Mouse (Mus musculus): ENCODE results near the gene Angptl1. TPM values are rescaled to one million over a fixed set of nuclear protein-coding genes. Genes with fewer than 3 reads are reported as not detected.

Angptl1 gene
- polyA plus RNA-seq, 1 experiment from 2014 or later: 2.3 TPM

DNA sequence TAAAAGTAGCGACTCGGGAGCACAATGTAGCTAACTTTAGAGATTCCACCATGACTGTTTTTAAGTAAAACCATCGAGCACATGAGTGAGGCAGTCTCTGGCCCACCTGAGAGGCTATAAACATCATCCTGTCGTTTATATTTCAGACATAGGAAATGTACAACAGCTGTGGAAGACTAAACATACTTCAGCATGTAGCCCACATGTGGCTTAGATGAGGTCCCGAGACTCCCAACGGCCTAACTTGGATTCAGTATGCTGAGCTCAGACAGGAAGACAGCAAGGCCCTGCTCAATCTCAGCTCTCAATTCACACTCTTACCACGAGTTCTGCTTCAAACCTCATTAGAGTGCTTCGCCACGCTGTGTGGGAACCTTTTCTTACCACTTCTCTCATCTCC, 14.0 kb downstream of the Angptl1 start:
- Histone ChIP-seq H3K4me1 (no peaks in the 10 kb centered on the region), H3K27ac (replicated peaks) (no peak overlapping the region), H3K27me3 (no peaks in the 10 kb centered on the region), H3K9ac (replicated peaks) (no peak overlapping the region), H3K36me3 (0 out of 2 replicates have a peak, but pooled peaks cover 6% of the 10 kb centered on the region), H3K4me2 (replicated peaks) (no peak overlapping the region), H3K4me3 (no peak overlapping the region), H3K9me3 (no peaks in the 10 kb centered on the region)
- WGBS: 79% methylated on average over 9 of the region's 9 CpGs
- no peak for ATAC-seq (ENCODE audit: low FRiP score, low read depth)

- H3K9ac ChIP-seq (replicated peaks): no peak overlapping the region
- H3K9me3 ChIP-seq: no peaks in the 10 kb centered on the region
- H3K27me3 ChIP-seq: no peaks in the 10 kb centered on the region
- H3K4me1 ChIP-seq: no peaks in the 10 kb centered on the region
- no peak overlapping the region for H3K4me3 ChIP-seq
- ATAC-seq (ENCODE audit: low FRiP score, low read depth): no peak
- 83% methylated on average over 5 of the region's 5 CpGs for WGBS
- H3K36me3 ChIP-seq: 0 out of 2 replicates have a peak, but pooled peaks cover 6% of the 10 kb centered on the region
- no peak overlapping the region; the same call in 1 of the 2 replicates for H3K27ac ChIP-seq (replicated peaks)
- H3K4me2 ChIP-seq (replicated peaks): no peak overlapping the region
Observed at GRCm38 (mm10) chr1:156852872-156853271, 14.5 kb downstream of the Angptl1 start.

GRCm38 (mm10) chr1:156854558-156854957, 16.2 kb downstream of the Angptl1 start:
- no peak overlapping the region for H3K9ac ChIP-seq (replicated peaks)
- H3K27ac ChIP-seq (replicated peaks): no peak overlapping the region
- no peak for ATAC-seq (ENCODE audit: low FRiP score, low read depth)
- no peak overlapping the region for H3K4me3 ChIP-seq
- H3K4me2 ChIP-seq (replicated peaks): no peak overlapping the region
- no peaks in the 10 kb centered on the region for H3K27me3 ChIP-seq
- 0 out of 2 replicates have a peak, but pooled peaks cover 6% of the 10 kb centered on the region for H3K36me3 ChIP-seq
- H3K4me1 ChIP-seq: no peaks in the 10 kb centered on the region
- H3K9me3 ChIP-seq: no peaks in the 10 kb centered on the region
- 95% methylated on average over 4 of the region's 4 CpGs for WGBS

DNA sequence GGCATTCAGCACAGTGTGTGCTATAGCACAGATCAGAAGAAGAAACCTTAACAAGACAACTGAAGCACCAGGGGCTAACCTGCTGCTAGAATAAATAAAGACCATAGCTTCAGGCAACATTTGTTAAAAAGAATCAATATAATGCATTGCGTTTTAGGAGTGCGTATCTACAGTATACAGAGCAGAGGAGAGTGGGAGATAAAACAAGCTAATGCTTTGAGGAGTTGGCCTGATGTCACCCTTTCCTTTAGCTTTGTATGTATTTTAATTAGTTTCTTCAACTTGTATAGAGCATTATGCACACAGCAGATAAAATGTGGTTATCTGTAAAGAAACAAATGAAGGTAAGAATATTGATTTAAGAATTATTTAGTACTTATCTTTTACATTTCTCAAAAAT, 18.3 kb downstream of the Angptl1 start:
- Histone ChIP-seq H3K36me3 (0 out of 2 replicates have a peak, but pooled peaks cover 6% of the 10 kb centered on the region), H3K27me3 (no peaks in the 10 kb centered on the region), H3K9me3 (no peaks in the 10 kb centered on the region), H3K4me1 (no peaks in the 10 kb centered on the region), H3K4me3 (no peak overlapping the region), H3K27ac (replicated peaks) (no peak overlapping the region), H3K4me2 (replicated peaks) (no peak overlapping the region), H3K9ac (replicated peaks) (no peak overlapping the region)
- ATAC-seq (ENCODE audit: low FRiP score, low read depth): no peak
- WGBS: 79% methylated on average over 2 of the region's 2 CpGs

DNA sequence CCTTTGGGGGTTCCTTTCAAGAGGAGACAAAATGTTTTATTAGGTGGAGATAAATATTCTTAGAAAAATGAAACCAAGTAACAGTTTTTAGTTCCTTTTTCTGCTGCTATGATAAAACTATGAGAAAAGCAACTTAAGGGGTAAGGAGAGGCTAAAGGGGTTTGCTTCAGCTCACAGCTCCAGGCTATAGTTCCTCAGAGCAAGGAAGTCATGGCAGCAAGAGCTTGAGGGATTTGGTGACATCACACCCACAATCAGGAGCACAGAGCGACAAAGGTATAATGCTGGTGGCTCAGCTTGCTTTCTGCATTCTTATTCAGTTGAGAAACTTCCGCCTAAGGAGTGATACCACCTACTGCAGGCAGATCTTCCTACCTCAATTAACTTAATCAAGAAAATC, 20.8 kb downstream of the Angptl1 start:
- no peak overlapping the region for H3K9ac ChIP-seq (replicated peaks)
- H3K4me3 ChIP-seq: no peak overlapping the region
- no peaks in the 10 kb centered on the region for H3K9me3 ChIP-seq
- H3K36me3 ChIP-seq: 0 out of 2 replicates have a peak, but pooled peaks cover 6% of the 10 kb centered on the region
- H3K27ac ChIP-seq (replicated peaks): no peak overlapping the region
- no peak overlapping the region for H3K4me2 ChIP-seq (replicated peaks)
- H3K27me3 ChIP-seq: no peaks in the 10 kb centered on the region
- H3K4me1 ChIP-seq: peaks cover 11% of the 10 kb centered on the region
- ATAC-seq (ENCODE audit: low FRiP score, low read depth): no peak
- 96% methylated on average over 2 of the region's 2 CpGs for WGBS

DNA sequence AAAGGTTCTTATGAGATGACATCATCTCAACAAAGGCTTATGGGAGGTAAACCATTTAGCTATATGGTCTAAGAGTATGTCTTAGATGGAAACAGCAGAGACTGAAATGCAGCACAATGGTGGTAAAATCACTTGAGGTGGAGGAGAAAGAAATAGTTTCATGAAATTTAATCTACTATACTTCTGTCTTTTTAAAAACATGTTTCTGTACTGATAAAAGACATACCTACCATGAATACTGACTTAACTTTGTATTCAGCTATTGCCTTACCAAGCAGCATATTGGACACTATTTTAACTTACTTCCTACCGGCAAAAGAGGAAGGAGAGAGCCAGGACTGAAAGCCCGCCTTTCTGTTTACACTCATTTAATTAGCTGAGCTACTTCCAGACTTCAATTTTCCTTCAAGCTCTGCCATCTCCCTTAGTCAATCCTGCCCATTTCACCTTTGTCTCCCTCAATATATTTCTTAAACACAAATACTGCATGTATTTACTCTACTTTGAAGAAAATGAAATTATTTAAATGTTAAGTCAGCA, 21.4 kb downstream of the Angptl1 start:
- Histone ChIP-seq H3K27ac (replicated peaks) (no peak overlapping the region), H3K27me3 (no peaks in the 10 kb centered on the region), H3K9ac (replicated peaks) (no peak overlapping the region), H3K9me3 (no peaks in the 10 kb centered on the region), H3K4me3 (no peak overlapping the region), H3K4me1 (peaks cover 13% of the 10 kb centered on the region), H3K4me2 (replicated peaks) (no peak overlapping the region), H3K36me3 (0 out of 2 replicates have a peak, but pooled peaks cover 4% of the 10 kb centered on the region)
- 70% methylated on average over 2 of the region's 2 CpGs for WGBS
- no peak for ATAC-seq (ENCODE audit: low FRiP score, low read depth)

DNA sequence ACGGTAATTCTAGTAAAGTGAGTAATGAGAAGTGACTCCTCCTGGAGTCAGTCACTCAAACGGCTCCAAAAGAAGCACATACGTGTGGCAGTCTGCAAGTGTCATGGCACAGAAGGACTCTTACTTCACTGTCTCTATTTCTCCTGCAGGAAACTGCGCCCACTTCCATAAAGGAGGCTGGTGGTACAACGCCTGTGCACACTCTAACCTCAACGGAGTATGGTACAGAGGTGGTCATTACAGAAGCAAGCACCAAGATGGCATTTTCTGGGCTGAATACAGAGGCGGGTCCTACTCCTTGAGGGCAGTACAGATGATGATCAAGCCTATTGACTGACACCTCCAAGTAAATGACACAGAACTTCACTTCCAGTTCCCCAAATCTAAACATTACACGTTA, 21.9 kb downstream of the Angptl1 start:
- no peak for ATAC-seq (ENCODE audit: low FRiP score, low read depth)
- Histone ChIP-seq H3K4me2 (replicated peaks) (no peak overlapping the region), H3K4me1 (peaks cover 13% of the 10 kb centered on the region), H3K27ac (replicated peaks) (no peak overlapping the region), H3K9me3 (no peaks in the 10 kb centered on the region), H3K9ac (replicated peaks) (no peak overlapping the region), H3K4me3 (no peak overlapping the region), H3K27me3 (no peaks in the 10 kb centered on the region), H3K36me3 (0 out of 2 replicates have a peak, but pooled peaks cover 4% of the 10 kb centered on the region)
- 93% methylated on average over 8 of the region's 8 CpGs for WGBS

DNA sequence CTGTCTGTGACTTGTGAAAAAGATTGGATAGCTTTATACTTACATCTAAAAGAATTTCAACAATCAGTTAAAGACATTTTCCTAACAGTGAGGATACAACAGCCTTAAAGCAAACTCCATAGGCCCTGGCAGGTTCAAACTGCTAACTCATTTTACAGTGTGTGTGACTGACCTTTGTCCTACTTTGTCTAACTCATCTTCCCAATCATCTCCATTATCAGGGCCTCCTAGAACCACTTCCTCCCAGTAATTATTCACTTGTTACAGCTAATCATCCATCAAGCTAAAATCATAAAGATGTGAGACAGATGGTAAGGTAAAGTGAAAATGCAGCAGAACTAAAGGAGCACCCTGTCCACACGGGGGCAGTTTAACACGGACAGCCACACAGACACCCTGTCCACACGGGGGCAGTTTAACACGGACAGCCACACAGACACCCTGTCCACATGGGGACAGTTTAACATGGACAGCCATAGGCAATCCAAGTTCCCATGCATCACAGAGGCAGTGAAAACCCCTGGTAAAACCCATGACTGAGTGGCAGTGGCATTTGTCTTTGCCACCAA, 23.2 kb downstream of the Angptl1 start:
- Histone ChIP-seq H3K4me3 (no peak overlapping the region), H3K4me2 (replicated peaks) (no peak overlapping the region), H3K36me3 (no peaks in the 10 kb centered on the region), H3K27me3 (no peaks in the 10 kb centered on the region), H3K27ac (replicated peaks) (no peak overlapping the region), H3K9ac (replicated peaks) (no peak overlapping the region), H3K9me3 (no peaks in the 10 kb centered on the region), H3K4me1 (peaks cover 13% of the 10 kb centered on the region)
- ATAC-seq (ENCODE audit: low FRiP score, low read depth): no peak
- 54% methylated on average over 4 of the region's 4 CpGs for WGBS

DNA sequence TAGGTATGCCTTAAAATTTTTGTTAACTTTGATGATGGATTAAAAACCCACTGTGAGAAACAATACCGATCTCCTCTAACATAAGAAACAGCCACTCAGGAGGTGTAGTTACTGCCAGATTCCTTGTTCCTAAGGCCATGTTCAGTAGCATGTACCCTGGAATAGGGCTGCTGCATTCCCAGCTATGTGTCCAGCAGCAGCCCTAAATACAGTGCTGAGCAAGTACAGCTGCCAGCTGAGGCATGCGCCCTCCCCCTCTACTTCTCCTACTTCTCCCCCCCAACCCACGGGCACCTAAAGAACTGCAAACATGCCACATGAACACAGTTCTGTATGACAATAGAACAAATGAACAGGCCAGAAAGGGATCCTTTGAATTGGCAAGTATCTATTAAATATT, 25.4 kb downstream of the Angptl1 start:
- H3K4me1 ChIP-seq: peaks cover 13% of the 10 kb centered on the region
- H3K36me3 ChIP-seq: 0 out of 2 replicates have a peak, but pooled peaks cover 4% of the 10 kb centered on the region
- no peak overlapping the region for H3K4me3 ChIP-seq
- H3K9me3 ChIP-seq: no peaks in the 10 kb centered on the region
- no peak for ATAC-seq (ENCODE audit: low FRiP score, low read depth)
- H3K27me3 ChIP-seq: no peaks in the 10 kb centered on the region
- no peak overlapping the region for H3K27ac ChIP-seq (replicated peaks)
- H3K4me2 ChIP-seq (replicated peaks): no peak overlapping the region
- WGBS: 67% methylated on average over 3 of the region's 3 CpGs
- no peak overlapping the region for H3K9ac ChIP-seq (replicated peaks)

DNA sequence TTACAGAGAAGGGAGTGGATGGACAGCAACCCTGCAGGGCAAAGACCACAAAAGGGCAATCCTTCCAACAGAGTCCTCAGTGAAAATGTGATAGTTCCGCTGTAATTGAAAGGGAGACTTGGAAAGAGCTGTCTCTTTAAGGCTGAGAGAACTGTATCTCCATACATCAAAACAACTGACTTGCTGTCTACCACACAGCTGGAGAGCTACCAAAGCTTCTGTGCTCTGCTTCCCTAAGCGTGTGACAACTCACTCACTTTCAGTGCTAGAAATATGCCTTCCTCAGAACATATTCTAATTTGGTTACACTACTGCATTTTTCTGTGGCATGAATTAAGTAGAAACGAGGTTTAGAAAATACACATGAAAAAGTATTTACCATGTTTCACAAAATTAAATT, 25.9 kb downstream of the Angptl1 start:
- Histone ChIP-seq H3K9me3 (no peaks in the 10 kb centered on the region), H3K4me1 (peaks cover 13% of the 10 kb centered on the region), H3K36me3 (0 out of 2 replicates have a peak, but pooled peaks cover 4% of the 10 kb centered on the region), H3K27me3 (no peaks in the 10 kb centered on the region), H3K9ac (replicated peaks) (no peak overlapping the region), H3K4me2 (replicated peaks) (no peak overlapping the region), H3K4me3 (no peak overlapping the region), H3K27ac (replicated peaks) (no peak overlapping the region; the same call in 1 of the 2 replicates)
- no peak for ATAC-seq (ENCODE audit: low FRiP score, low read depth)
- 65% methylated on average over 3 of the region's 3 CpGs for WGBS

GRCm38 (mm10) chr1:156870028-156870427, 31.7 kb downstream of the Angptl1 start:
- Histone ChIP-seq H3K9ac (replicated peaks) (no peak overlapping the region), H3K4me1 (no peaks in the 10 kb centered on the region), H3K27me3 (no peaks in the 10 kb centered on the region), H3K9me3 (no peaks in the 10 kb centered on the region), H3K4me2 (replicated peaks) (no peak overlapping the region), H3K27ac (replicated peaks) (no peak overlapping the region), H3K4me3 (no peak overlapping the region), H3K36me3 (peaks cover 6% of the 10 kb centered on the region; the same call in 1 of the 2 replicates)
- 85% methylated on average over 5 of the region's 5 CpGs for WGBS
- no peak for ATAC-seq (ENCODE audit: low FRiP score, low read depth)

- Histone ChIP-seq H3K9ac (replicated peaks) (no peak overlapping the region), H3K27ac (replicated peaks) (no peak overlapping the region), H3K4me2 (replicated peaks) (no peak overlapping the region), H3K27me3 (no peaks in the 10 kb centered on the region), H3K9me3 (no peaks in the 10 kb centered on the region), H3K4me3 (no peak overlapping the region), H3K36me3 (peaks cover 6% of the 10 kb centered on the region; the same call in 1 of the 2 replicates), H3K4me1 (no peaks in the 10 kb centered on the region)
- WGBS: 92% methylated on average over 4 of the region's 4 CpGs
- ATAC-seq (ENCODE audit: low FRiP score, low read depth): no peak
Observed at GRCm38 (mm10) chr1:156870616-156871015, 32.3 kb downstream of the Angptl1 start.

Measured in midbrain, embryonic 12.5 days (tissue).